Mouse (Mus musculus) CD4-positive, CD25-positive, alpha-beta regulatory T cell, adult 2 months (primary cell): ENCODE measurements at regions not wholly inside any gene's neighbourhood (a gene's known extent, or its start where the extent isn't known, plus 50 kb on each side); places are given as distances from the start of the nearest gene placed in this dataset.

ENCODE experiments used
- DNase-seq: peaks from one replicate; pipeline ENCODE4 v3.0.0-alpha.2; 2012; ENCODE audit warnings: low read depth, low spot score

DNA sequence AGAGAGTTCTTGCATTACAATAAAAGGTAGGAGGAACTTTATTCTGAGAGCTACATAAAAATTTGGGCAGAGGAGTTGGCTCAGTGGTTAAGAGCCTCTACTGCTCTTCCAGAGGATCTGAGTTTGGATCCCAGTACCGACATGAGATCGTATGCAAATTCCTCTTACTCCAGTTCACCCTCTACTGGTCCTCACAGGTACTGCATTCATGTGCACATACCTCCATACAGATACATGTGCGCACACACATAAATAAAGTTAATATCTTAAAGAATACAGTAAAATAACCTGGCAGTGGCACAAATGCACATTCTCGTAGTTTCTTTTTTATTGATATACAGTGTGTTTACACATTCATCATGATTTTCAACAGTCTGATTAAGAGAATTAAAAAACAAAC is 232.4 kb downstream of the Vps13c start:
- DNase-seq, result no peak

DNA sequence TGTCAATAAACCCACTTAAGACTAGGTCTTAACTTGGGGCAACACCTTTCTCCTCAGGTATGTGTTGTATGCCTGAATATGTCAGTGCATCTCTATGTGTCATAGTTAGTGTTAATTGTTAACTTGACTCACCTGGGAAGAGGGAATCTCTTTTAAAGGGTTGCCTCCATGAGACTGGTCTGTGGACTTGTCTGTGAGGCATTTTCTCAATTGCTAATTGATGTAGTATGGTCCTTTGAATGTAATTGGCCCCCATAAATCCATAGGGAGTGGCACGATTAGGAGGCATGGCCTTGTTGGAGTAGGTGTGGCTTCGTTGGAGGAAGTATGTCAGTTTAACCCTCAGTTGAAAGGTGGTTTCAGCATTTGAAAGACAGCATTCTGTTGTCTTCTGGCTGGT is 237.1 kb downstream of the Vps13c start:
- DNase-seq, result no peak

DNA sequence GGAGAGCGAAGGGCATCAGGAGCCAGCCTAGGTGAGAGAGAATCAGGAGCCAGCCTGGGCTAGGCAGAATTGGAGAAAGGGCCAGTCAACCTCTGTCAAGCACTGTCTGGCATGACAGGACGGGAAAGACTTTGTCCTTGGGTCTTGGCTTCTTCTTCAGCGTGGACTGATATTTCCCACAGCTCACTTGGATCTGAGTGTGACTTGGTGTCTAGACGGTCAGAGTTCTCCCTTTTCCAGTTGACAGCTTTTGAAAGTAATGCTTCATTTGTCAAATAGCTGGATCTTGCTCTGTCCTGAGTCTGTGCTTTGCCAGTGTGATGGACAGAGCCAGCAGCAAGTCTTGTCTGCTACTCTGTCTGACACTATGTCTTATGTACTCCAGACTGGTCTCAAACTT is 243.1 kb downstream of the Vps13c start:
- no peak for DNase-seq

DNA sequence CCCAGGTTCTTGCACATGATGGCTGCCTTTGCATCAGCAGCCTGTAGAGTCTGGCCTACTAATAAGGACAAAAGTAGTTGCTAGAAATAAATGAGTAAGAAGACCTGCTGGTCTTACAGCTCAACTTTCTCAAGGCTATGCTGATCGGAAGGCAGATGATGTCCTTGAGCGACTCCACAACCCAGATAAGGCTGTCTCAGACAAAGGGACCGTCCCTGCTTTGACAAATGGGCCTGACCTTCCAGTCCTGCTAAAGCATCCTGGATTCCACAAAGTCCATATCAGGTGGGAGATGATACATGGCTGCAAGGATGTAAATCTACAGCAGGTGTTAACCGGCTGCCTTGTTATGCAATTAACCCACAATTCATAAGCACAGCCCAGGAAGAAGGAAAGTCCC is 244.8 kb downstream of the Vps13c start:
- DNase-seq, result no peak

DNA sequence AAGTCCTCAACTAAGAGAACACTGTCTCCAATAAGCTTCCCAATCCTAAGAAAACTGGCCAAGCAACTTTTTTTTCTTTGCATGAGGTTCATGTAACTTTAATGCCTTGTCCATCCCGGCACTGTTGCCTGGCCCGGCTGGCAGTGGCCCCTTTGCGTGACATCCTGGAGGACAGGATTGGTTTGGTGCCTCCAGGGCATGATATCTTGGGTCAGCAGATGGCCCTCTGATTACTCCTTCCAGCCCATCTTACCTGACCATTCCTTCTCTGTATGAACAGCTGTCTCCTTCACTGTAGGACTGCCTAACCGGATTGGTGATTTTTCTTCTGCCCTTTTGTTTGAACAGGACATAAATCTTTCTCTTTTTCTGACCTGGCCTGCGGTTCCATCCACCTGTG is 254.4 kb downstream of the Vps13c start:
- no peak for DNase-seq

DNA sequence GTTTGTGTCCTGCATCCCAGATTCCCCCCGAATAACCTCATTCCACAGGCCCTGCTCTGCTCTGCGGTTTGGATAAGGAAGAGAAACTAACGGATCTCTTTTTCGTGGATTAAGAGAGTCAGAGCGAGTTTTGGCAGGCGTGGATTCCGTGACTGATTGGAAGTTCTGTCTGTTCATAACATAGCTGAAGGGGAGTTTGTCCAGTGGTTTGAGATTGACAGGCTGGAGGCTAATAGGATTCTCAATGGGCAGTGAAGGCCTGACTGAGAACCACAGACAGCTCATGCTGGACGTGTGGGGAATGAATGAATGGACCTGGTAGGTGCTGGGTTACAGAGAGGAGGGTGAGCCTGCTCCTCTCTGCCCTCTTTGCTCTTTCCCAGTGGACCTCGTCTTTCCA is 269.6 kb downstream of the Vps13c start:
- DNase-seq, result no peak

DNA sequence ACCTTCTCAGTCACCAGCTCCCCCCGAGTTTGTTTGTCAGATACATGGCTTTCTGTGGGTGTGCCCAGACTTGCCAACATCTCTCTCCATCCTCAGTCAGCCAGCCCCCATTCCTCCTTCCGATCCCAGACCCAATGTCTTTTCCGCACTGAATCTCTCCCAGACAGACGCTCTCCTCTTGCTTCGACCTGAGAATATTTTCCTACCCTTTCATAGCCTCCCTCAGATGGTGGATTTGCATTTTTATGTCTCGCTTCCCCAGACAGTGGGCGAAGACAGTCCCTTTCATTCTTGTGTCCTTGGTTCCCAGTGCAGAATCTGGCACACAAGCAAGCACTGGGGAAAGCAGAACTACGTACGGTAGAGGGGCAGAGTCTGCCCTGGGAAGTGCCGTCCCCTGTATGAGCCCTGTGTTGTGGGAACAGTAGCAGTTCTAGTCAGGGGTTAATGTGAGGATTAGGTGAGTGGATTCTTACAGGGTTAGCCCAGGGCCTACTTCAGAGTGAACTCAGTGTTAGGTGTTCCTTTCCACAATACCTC is 275.0 kb downstream of the Vps13c start:
- DNase-seq, result no peak

DNA sequence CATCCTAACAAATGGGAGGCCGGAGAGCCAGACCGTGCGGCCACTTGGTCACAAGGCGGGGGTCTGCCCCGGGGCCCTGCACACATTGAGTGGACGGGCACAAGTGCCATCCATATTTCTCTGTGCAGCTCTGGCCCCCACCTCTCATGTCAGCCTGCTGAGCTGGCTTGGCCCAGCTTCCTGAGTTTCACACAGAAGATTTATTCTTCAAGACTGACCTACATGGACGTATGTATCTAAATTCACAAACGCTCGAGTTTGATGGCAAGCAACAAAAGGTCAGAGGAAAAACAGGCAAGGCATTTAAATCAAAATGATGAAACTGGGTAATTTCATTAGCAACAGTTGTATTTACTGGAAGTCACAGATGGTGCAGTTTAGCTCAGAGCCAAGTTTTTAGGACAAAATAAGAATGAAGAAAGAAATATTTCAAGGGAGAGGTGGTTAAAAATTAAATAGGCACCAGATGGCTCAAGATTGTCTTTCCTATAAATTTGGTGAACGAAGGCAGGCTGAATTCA is 276.1 kb downstream of the Vps13c start:
- DNase-seq, result no peak

DNA sequence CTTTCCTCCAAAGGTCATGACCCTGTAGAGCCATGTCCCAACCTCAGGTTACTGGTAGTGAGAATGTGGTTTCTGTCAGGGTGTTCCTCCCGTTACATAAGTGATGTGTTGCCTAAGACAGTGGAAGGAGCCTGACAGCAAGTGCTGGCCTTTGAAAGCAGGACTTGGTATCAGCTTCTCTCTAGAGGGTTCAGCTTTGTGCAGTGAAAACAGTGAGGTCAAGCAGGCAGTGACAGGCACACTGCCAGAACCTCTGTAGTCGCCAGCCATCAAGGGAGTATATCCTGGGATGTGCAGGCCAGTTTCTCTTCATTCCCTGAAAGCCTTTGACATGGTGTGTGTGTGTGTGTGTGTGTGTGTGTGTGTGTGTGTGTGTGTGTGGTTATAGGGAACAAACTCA is 278.1 kb downstream of the Vps13c start:
- no peak for DNase-seq

DNA sequence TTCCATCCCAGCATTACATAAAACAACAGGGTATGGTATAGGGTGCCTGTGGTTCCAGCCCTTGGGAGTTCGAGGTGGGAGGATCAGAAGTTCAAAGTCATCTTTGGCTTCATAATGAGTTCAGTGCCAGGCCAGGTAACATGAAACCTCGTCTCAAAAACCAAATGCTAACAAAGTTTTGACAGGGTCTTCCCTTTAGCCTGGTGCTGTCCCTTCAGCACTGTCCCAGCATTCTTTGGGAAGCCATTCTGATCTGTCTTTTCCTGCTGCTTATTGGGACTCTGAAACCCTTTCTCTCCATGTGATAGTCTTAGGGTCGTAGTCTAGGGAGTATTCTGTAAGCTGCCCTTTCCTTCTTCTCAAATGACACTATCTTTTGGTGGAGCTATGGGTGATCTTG is 282.1 kb downstream of the Vps13c start:
- DNase-seq, result no peak

DNA sequence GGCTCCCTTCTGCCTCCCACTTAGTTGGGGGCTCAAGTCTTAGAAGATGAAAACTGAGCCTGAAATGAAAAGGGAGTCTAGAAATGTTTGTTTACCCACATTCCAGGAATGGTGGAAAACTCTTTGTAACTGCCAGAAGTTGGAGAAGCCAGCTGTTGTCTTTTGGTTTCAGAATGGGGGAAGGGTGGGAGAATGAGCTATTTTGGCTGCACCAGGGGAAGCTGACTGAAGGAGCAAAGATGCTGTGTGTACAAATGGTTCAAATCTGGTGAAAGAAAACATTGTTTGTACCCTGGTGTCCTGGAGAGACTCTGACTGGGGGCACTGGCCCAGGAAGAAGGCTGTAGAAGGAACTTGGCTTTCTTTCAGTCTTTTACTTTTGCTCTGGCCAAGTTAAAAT is 291.1 kb downstream of the Vps13c start:
- DNase-seq, result no peak

DNA sequence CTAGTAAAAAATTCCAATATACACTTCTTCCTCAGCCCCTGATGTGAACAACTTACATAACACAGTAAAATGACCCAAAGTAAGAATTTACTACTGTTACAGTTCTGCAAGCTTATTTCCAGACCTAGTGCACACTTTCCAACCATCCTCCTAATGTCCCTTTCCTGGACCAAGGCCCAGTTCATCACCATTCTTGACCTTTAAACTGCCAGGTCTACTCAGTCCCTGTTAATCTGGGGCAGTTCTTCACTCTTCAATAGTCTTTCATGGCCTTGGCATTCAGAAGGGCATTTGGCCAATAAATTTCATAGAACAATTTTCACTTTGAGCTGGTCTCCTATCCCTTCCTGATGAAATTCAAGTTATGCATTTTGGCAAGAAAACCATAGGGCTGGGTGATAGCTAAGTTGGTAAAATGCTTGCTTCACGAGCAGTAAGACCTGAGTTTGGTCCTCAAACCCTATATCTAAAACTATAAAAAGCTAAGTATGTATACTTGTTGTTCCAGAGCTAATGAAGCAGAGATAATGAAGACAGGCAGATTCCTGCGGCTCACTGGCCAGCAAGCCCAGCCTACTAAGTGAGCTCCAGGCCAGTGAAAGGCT is 295.4 kb downstream of the Vps13c start:
- no peak for DNase-seq

DNA sequence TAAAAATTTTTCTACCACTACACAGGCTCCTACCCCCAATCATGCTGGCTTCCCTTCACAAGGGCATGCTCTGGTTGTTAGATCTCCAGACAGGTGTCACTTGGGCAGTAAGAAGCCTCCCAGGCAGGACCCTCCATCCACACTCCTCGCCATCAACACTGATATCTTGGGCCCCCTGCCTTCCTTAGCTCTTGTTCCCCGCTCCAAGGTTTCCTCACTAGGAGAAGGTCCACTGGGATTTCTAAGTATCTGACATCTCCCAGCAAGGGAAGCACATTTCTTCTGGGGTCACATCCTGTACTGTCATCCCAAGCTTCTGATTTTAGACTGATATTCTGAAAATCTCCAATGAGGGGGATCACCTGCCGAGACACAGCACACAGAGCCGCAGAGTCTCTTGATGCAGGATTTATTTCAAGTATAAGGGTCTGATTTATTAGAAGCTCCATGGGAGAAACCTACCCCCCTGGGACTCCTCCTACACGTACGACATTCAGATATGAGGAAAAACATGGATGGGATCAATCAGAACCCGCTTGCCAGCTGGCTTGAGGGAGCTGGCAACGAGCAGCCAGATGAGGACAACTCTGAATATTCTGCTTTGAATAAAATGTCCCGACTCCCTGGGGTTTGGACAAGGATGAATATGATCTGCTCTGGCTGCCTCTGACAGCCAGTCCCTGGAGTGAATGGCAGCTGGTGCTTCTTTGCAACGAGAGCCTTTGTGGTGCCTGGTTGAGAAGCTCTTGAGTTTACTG is 322.8 kb downstream of the Vps13c start:
- DNase-seq, result no peak

DNA sequence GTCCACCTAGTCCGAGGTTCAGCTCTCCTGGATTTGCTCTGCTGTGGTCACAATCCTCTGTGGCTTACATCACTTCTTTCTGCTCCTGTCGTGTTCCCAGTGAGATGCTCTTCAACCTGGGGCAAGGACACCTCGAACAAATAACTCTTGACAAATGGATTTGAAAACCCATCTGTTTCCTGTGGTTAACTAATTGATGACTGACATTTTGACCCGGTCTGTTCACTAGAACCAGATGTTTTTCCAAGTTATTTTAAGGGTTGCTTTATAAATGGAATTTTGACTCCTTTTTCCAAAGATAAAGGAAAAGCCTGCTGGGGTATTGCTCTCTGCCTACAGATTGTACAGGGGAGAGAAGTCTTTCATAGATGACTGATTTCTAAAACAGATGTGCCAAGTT is 326.4 kb downstream of the Vps13c start:
- DNase-seq, result no peak

DNA sequence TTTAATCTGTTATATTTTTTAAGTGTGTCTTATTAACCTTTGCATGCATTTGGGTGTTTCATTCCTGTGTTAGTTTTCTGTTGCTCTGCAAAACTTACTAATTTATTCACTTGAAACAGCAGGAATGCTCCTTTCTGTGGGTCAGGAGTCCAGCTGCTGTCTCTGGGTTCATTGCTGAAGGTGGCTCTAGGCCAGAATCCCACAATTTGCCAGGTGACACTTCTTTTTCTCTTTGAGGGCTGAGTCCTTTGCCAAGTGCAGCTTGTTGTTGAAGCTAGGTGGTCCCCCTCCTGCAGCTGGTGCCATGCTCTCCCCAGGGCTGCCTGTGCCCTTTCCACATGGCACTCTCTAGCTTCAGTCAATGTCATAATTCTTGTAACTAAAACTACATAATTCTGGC is 348.7 kb downstream of the Vps13c start:
- DNase-seq, result no peak

DNA sequence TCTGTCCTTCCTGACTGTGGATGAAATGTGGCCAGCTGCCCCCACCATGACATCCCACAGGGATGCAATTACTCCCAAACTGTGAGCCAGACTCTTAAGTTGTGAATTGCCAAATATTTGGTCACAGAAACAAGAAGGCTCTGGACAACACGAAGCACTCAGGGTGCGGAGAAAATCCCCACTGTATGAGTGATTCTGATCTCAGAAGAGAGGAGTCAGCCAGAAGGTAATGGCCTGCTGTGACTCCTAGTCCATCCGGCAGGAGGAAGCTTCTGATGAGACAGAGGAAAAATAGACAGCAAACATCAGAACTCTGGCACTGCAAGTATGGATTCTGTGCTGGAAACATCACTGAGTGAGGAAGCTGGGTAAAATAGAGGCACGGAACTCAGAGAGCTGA is 359.6 kb downstream of the Vps13c start:
- no peak for DNase-seq

DNA sequence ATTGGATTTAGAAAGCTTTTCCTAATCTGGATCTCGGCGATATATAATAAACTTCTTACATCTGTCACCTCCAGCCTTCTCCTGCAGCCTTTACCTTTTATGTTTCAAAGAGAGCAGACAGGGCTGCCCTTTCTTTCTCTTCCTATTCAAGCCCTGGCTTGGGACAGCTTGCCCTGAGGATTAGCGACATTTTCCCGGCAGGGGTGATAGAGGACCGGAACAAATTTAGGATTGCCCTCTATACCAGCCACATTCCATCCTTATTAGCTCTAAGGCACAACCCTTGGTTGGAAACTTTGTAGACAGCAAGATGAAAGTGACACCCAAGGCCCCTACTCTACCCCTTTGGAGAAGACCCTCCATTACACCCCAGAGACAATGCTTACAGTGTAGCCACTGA is 360.8 kb downstream of the Vps13c start:
- DNase-seq, result no peak

DNA sequence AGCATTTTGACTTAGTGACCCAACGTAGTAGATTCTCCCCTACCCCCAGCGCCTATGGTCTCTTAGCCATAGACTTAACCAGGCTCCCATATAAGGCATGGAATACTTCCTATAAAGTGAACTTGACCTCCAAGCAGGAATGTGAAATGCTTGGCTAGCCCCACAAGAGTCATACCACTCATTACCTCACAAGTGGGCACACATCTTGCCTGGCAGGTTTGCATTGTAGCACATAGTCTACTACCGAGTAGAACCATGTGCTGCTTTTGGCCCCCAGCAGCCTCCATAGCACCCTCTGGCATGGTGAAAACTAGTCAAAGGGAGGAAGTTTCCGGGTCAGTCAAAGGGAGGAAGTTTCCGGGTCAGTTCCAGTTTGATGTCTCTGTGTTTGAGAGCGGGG is 385.5 kb downstream of the Vps13c start:
- DNase-seq, result no peak

DNA sequence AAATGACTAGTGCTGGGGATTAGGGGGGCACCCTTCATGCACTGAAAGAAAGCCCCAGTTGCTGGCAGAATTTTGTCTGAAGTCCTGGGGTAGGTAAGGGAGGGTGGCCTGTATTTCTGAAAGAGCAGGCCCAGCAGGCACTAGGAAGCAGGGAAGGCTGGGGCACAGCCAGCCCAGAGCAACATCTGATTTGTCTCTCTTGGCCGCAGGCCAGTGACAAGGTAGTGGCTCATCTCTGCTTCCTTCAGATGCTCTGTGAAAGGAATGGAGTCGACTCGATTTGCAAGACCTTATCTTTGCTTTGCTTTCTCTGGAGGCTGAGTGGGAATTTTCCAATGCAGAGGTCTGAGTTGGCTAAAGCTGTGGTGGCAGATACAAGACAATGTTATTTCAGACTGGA is 390.9 kb downstream of the Vps13c start:
- DNase-seq, result no peak

DNA sequence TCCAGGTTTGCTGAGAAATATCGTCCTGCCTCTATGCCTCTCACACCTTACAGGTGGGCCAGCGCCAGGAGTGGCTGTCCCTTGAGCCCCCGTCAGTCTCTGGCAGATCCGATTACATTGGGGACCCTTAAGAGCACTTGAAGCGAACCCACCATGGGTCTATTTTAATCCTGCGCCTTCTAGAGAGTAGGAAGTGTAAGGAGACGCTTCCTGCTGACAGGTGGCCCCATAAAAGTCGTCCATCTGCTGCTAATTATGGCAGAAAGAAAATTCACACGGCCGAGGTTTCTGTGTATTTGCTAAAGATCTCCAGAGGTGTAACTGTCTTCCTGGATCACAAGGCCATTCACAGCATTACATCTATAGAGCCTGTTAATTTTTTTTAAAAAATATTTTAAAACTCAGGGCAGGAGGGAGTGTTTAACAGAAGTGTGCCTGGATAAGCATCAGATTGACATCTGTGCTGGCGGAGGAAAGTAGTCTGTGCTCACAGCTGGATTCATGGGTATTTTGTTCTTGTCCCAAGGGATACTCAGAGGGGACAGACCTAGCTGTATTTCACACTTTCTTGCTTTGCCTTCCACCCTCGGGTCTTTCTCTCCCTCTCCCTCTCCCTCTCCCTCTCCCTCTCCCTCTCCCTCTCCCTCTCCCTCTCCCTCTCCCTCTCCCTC is 394.9 kb downstream of the Vps13c start:
- no peak for DNase-seq

DNA sequence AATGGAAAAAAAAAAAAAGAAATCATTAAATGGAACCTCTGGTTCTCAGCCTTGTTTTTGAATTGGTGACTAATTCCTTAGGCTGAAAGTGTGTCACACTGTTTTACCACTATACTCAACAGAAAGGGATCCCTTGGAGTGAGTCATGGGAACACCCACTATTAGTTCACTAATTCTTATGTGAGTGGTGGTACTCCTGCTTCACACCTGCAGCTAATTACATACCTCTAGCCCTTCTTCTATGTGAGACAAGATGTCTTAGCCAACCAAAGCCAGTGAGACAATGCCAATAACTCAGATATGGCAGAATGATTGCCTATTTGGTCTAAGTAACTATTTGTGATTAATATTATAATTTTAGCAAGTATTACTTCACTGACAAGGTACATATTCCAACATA is 398.9 kb downstream of the Vps13c start:
- DNase-seq, result no peak

DNA sequence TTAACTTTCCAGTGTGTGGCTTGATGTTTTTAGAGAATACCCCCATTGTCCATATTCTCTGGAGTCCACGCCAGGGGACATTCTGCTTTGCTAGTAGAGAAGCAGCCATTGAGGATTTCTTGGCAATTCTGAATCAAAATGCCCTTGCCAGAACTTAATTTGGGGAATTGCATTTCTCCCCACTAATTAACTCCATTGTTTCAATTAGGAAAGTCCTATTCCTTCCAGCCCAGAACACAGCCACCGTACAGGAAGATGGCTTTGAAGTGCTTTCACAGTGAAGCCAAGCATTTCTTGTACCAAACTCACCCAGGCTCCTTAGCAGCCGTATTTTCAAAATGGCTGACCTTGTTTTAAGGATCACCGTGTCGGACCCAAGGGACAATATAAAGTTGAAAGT is 399.4 kb downstream of the Vps13c start:
- DNase-seq, result no peak

DNA sequence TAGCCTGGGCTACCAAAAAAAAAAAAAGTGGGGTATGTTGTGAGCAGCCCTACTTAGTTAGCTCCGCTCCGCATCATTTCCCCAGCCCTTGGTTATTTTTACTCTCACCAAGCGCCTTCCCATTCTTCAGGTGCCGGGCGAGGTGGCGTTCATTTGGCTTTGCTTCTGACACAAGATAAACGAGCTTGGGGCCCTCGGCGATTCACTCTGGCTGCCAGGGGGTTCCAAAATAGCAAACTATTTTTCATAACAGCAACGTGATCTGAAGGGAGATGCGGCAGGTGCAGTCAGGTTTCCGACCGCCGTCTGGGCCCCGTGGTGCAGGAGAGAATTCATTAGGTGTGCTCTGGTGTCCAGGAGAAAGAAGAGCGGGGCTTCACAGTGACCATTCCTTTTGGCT is 403.6 kb upstream of the Rora start:
- DNase-seq, result no peak
